Mouse (Mus musculus): ENCODE measurements around the gene Tpmt. TPM values are rescaled to one million over a fixed set of nuclear protein-coding genes. Genes with fewer than 3 reads are reported as not detected.

Tpmt gene
- total and polyA plus RNA-seq, 2 experiments from 2014 or later: 11.1 to 13.6 TPM

DNA sequence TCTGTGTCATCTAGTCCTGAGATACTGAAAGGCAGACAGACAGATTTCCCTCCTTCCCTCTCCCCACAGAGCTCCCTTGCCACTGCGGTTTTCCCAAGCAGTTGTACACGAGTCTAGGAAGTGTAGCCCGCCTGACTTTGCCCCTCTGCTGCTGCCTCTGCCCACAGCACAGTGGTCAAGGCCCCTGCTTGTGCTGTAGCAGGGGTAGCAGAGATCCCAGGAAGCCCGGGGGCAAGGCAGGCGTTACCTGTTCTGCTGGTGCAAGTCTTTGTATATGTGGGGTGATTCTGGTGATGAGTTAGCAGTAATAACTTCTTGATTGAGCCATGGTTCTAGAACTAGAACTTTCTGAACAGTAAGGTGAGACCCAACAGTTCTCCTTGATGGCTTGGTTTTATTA lies 31.6 kb upstream of the Tpmt start:
- DNase-seq (no peak), ATAC-seq (no peak)
- Histone ChIP-seq H3K9me3 (ENCODE audit: low read length) (no peaks in the 10 kb centered on the region), H3K36me3 (ENCODE audit: insufficient read depth) (peaks cover 78% of the 10 kb centered on the region), H3K27ac (ENCODE audit: low read depth, low read length) (no peak overlapping the region), H3K4me3 (ENCODE audit: low read depth, low read length) (no peak overlapping the region), H3K9ac (no peak overlapping the region), H3K4me2 (ENCODE audit: low read depth) (no peak overlapping the region), H3K27me3 (ENCODE audit: insufficient read depth, low read length) (no peaks in the 10 kb centered on the region), H3K4me1 (ENCODE audit: insufficient read depth) (no peaks in the 10 kb centered on the region)
- TF ChIP-seq CTCF (IDR thresholded peaks at IDR 0.05; ENCODE audit: low read depth): no peak
- 87% methylated on average over 5 of the region's 5 CpGs for WGBS

DNA sequence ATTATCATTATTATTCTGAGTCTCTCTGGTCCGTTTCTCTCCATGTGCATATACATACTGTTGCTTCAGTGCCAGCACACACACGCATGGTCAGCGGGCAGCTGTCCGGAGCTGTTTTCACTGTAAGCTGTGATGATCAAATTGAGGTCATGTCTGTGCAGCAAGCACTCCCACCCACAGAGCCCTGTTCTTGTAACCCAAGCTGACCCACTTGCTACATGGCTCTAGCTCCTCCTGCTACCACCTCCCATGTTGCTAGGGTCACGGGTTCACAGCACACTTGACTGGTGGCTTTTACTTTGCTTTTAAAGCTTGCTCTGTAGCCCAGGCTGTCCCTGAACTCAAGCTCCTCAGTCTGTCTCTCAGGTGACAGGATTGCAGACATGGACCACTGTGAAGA lies 27.9 kb upstream of the Tpmt start:
- H3K27me3 ChIP-seq (ENCODE audit: insufficient read depth, low read length): no peaks in the 10 kb centered on the region
- ATAC-seq (no peak), DNase-seq (no peak)
- H3K36me3 ChIP-seq (ENCODE audit: insufficient read depth): peaks cover 55% of the 10 kb centered on the region
- 93% methylated on average over 5 of the region's 5 CpGs for WGBS
- TF ChIP-seq CTCF (IDR thresholded peaks at IDR 0.05; ENCODE audit: low read depth): no peak
- H3K9me3 ChIP-seq (ENCODE audit: low read length): no peaks in the 10 kb centered on the region
- no peak overlapping the region for H3K9ac ChIP-seq
- no peak overlapping the region for H3K27ac ChIP-seq (ENCODE audit: low read depth, low read length)
- H3K4me3 ChIP-seq (ENCODE audit: low read depth, low read length): no peak overlapping the region
- H3K4me1 ChIP-seq (ENCODE audit: insufficient read depth): no peaks in the 10 kb centered on the region
- no peak overlapping the region for H3K4me2 ChIP-seq (ENCODE audit: low read depth)

DNA sequence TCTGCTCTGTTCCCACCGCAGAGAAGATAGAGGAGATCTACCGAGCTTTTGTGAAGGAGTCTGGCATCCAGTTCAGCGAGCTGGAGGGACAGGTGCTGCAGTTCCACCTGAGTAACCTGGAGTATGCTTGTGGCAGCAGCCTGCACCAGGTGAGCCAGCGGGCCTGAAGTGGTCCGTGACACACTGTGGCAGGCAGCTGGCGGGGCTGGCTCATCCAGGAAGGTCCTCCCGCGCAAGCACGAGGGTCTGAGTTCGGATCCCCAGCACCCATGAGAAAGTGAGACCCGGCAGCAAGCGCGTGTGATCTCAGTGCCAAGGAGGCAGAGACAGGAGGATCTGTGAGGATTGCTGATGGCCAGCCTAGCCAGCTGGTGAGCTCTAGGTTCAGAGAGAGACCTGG lies 27.3 kb upstream of the Tpmt start:
- no peak for TF ChIP-seq CTCF (IDR thresholded peaks at IDR 0.05; ENCODE audit: low read depth)
- no peak overlapping the region for H3K4me2 ChIP-seq (ENCODE audit: low read depth)
- no peaks in the 10 kb centered on the region for H3K27me3 ChIP-seq (ENCODE audit: insufficient read depth, low read length)
- DNase-seq (no peak), ATAC-seq (no peak)
- H3K9me3 ChIP-seq (ENCODE audit: low read length): no peaks in the 10 kb centered on the region
- no peak overlapping the region for H3K27ac ChIP-seq (ENCODE audit: low read depth, low read length)
- WGBS: 95% methylated on average over 13 of the region's 13 CpGs
- H3K4me3 ChIP-seq (ENCODE audit: low read depth, low read length): no peak overlapping the region
- H3K4me1 ChIP-seq (ENCODE audit: insufficient read depth): no peaks in the 10 kb centered on the region
- no peak overlapping the region for H3K9ac ChIP-seq
- peaks cover 56% of the 10 kb centered on the region for H3K36me3 ChIP-seq (ENCODE audit: insufficient read depth)

DNA sequence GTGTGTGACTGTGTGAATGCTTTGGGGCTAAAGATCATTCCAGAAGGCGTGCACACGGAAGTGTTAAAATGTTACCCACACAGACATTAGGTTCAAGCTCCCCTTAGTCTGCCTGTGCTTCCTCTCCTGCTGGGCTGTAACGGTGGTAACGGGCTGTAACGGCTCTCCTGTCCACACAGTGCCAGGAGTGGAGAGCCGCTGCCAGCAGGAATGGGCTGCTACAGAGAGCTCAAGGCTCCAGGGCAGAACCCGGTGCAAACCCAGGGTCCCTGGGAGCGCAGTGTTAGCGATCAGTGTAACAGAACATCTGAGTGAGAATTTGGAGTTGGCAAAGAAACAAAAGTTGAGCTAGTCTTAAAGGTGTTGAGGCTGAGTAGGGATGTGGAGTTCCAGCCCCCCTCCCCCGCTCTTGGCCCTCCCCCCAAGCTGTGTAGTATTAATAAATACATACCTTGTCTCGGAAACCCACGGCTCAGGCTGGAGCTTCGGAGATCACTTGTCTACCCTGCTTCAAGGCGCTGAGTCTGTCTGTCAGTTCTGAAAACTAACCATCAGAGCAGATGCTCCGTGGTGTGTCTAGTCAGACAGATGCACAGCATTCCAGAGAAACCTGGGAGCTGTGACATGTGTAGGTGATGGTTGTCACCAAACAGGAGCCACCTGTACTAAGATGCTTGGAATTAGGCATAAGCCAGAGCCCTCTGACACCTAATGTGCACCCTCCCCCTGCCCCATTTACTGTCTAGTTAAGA lies 26.0 kb upstream of the Tpmt start:
- H3K9me3 ChIP-seq (ENCODE audit: low read length): no peaks in the 10 kb centered on the region
- no peaks in the 10 kb centered on the region for H3K27me3 ChIP-seq (ENCODE audit: insufficient read depth, low read length)
- DNase-seq (no peak), ATAC-seq (no peak)
- H3K36me3 ChIP-seq (ENCODE audit: insufficient read depth): peaks cover 64% of the 10 kb centered on the region
- WGBS: 76% methylated on average over 15 of the region's 15 CpGs
- H3K9ac ChIP-seq: no peak overlapping the region
- H3K4me1 ChIP-seq (ENCODE audit: insufficient read depth): no peaks in the 10 kb centered on the region
- H3K4me3 ChIP-seq (ENCODE audit: low read depth, low read length): no peak overlapping the region
- no peak overlapping the region for H3K4me2 ChIP-seq (ENCODE audit: low read depth)
- H3K27ac ChIP-seq (ENCODE audit: low read depth, low read length): no peak overlapping the region
- TF ChIP-seq CTCF (IDR thresholded peaks at IDR 0.05; ENCODE audit: low read depth): no peak

DNA sequence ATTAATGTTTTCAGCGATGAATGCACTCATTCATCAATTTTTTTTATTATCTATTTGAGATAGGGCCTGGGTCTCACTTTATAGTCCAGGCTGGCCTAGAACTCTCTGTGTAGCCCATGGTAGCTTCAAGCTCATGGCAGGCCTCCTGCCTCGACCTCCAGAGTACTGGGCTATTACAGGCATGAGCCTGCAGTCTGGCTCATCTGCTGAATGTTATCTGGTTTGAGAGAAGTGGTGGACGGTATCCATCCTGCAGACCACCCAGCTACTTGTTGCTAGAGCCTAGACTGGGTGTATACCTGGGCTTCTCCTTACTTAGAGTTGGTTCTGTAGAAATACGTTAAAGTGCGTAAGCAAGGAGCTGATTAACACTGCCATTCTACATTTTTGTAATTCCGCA lies 22.5 kb upstream of the Tpmt start:
- no peak for DNase-seq
- Histone ChIP-seq H3K27me3 (ENCODE audit: insufficient read depth, low read length) (no peaks in the 10 kb centered on the region), H3K4me1 (ENCODE audit: insufficient read depth) (no peaks in the 10 kb centered on the region), H3K36me3 (ENCODE audit: insufficient read depth) (peaks cover 54% of the 10 kb centered on the region), H3K9ac (no peak overlapping the region), H3K4me2 (ENCODE audit: low read depth) (no peak overlapping the region), H3K9me3 (ENCODE audit: low read length) (no peaks in the 10 kb centered on the region), H3K27ac (ENCODE audit: low read depth, low read length) (no peak overlapping the region), H3K4me3 (ENCODE audit: low read depth, low read length) (no peak overlapping the region)
- no peak for TF ChIP-seq CTCF (IDR thresholded peaks at IDR 0.05; ENCODE audit: low read depth)
- ATAC-seq: no peak
- 95% methylated on average over 6 of the region's 6 CpGs for WGBS

DNA sequence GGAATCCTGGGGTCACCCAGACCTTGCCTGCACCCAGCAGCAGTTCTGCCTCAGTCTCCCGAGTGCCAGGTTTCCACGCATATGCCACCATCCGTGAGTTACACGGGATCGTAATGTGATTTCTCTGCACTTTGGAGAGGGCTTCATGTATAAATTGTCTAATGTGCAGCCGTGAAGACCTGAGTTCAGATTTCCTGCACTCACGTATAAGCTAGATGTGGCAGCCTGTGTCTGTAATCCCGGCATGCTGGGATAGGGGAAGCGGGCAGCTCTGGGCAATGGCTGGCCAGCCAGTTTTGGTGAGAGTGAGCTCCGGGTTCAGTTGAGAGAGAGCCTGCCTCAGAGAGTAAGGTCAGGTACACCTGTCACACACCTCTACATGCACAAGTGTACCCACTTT lies 22.0 kb upstream of the Tpmt start:
- no peaks in the 10 kb centered on the region for H3K9me3 ChIP-seq (ENCODE audit: low read length)
- H3K4me2 ChIP-seq (ENCODE audit: low read depth): no peak overlapping the region
- H3K27ac ChIP-seq (ENCODE audit: low read depth, low read length): no peak overlapping the region
- H3K4me1 ChIP-seq (ENCODE audit: insufficient read depth): no peaks in the 10 kb centered on the region
- no peaks in the 10 kb centered on the region for H3K27me3 ChIP-seq (ENCODE audit: insufficient read depth, low read length)
- WGBS: 97% methylated on average over 10 of the region's 10 CpGs
- TF ChIP-seq CTCF (IDR thresholded peaks at IDR 0.05; ENCODE audit: low read depth): no peak
- ATAC-seq (no peak), DNase-seq (no peak)
- H3K4me3 ChIP-seq (ENCODE audit: low read depth, low read length): no peak overlapping the region
- peaks cover 50% of the 10 kb centered on the region for H3K36me3 ChIP-seq (ENCODE audit: insufficient read depth)
- no peak overlapping the region for H3K9ac ChIP-seq

DNA sequence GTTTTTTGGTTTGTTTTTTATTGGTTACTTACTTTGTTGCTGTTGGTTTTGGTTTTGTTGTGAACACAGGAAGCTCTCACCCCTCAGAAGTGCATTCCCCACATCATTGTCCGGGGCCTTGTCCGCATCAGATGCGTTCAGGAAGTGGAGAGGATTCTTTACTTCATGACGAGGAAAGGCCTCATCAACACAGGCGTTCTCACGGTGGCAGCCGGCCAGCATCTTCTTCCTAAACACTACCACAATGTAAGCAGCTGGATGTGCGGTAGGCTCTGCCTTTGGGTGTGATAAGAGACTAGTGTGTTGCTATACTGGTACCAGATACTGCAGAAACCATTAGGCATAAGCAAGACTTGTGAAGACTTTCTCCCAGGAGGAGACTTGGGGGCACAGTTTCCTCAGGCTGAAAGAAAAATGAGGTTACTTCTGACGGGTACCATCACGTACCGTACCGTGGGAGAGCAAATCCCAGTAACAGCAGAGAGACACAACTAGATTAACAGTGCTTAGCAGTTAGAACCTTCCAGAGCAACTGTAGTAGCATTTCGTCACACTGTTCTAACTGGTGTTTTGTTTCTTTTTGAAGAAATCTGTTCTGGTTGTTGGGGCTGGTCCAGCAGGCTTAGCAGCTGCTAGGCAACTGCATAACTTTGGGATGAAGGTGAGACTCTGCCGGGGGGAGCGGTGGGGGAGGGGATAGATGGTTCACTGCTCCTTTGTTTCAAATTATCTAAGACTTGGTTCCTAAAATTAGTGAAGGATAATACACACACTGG lies 19.6 kb upstream of the Tpmt start:
- no peak for DNase-seq
- peaks cover 63% of the 10 kb centered on the region for H3K36me3 ChIP-seq (ENCODE audit: insufficient read depth)
- 77% methylated on average over 15 of the region's 15 CpGs for WGBS

More for the DNA sequence above, 19.6 kb upstream of the Tpmt start:
- no peak overlapping the region for H3K4me3 ChIP-seq (ENCODE audit: low read depth, low read length)
- no peak overlapping the region for H3K27ac ChIP-seq (ENCODE audit: low read depth, low read length)
- no peaks in the 10 kb centered on the region for H3K9me3 ChIP-seq (ENCODE audit: low read length)
- no peak for ATAC-seq
- TF ChIP-seq CTCF (IDR thresholded peaks at IDR 0.05; ENCODE audit: low read depth): no peak
- no peaks in the 10 kb centered on the region for H3K27me3 ChIP-seq (ENCODE audit: insufficient read depth, low read length)
- H3K9ac ChIP-seq: no peak overlapping the region
- no peak overlapping the region for H3K4me2 ChIP-seq (ENCODE audit: low read depth)
- H3K4me1 ChIP-seq (ENCODE audit: insufficient read depth): no peaks in the 10 kb centered on the region

Data from forebrain, postnatal 0 days (tissue).